In the genomic region with DNA sequence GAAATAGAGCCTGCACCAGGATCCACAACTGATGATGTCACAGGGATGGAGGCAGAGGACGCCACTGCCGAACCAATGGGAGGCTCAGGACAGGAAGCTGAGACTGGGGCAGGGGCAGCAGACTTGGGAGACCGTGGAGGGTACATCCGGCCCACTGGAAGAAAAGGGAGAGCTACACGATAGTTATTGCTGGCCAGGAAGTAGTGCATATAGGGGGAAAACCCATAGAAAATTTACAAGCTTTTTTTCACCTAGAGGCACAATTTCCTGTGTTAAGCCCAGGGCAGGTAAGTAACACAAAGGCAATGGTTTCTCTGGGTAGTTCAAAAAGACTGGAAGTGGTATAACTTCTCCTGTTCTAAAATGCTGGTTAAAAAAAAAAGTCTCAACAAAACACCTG, we compare ENCODE assay signal across 19 mouse cellular contexts. TPM values are rescaled to one million over a fixed set of nuclear protein-coding genes. Genes with fewer than 3 reads are reported as not detected.
"Had no signal": no experiment of that assay in that cellular context is flagged by ENCODE, and none has a peak within 500 bp of the region (broad histone marks: within the 10 kb centered on the region; RNA-seq: fewer than 3 reads in every experiment).

No protein-coding gene starts in this region.

- H3K27ac ChIP-seq: limb, embryonic 12.5 days; limb, embryonic 15.5 days; liver, embryonic 14.5 days; macrophage; midbrain, embryonic 13.5 days; neural tube, embryonic 12.5 days; stomach, embryonic 15.5 days had no signal

- H3K9ac ChIP-seq: limb, embryonic 15.5 days; liver, embryonic 14.5 days; liver, postnatal 0 days; lung, embryonic 14.5 days; midbrain, embryonic 13.5 days; neural tube, embryonic 12.5 days; stomach, embryonic 15.5 days had no signal

- DNase-seq: kidney, adult 18-20 months; kidney, adult 9 months; kidney, postnatal 36 days; left cerebral cortex, postnatal 4 days; liver, postnatal 0 days; lung, embryonic 14.5 days; retina, postnatal 1 day; right cerebral cortex, postnatal 25 days; thymus, postnatal 25 days had no signal

- H3K27me3 ChIP-seq: limb, embryonic 12.5 days; limb, embryonic 15.5 days; midbrain, embryonic 13.5 days; neural tube, embryonic 12.5 days; stomach, embryonic 15.5 days had no signal

- H3K9me3 ChIP-seq: limb, embryonic 12.5 days; limb, embryonic 15.5 days; midbrain, embryonic 13.5 days; neural tube, embryonic 12.5 days; stomach, embryonic 15.5 days had no signal

- H3K4me3 ChIP-seq: limb, embryonic 12.5 days; limb, embryonic 15.5 days; midbrain, embryonic 13.5 days; neural tube, embryonic 12.5 days; stomach, embryonic 15.5 days had no signal

- H3K4me2 ChIP-seq: limb, embryonic 12.5 days; limb, embryonic 15.5 days; liver, embryonic 11.5 days; lung, embryonic 14.5 days; midbrain, embryonic 13.5 days; neural tube, embryonic 12.5 days; stomach, embryonic 15.5 days had no signal

- ATAC-seq: intestine, embryonic 16.5 days; liver, postnatal 0 days; lung, postnatal 0 days; midbrain, embryonic 13.5 days had no signal

- H3K4me1 ChIP-seq: stomach, embryonic 15.5 days had no signal

RNA-seq across cellular contexts. Expression of a gene that starts 33.6 kb away (rescaled TPM):
- polyA plus RNA-seq: lung, embryonic 14.5 days; macrophage had no signal
